Mouse (Mus musculus) adrenal gland (tissue): ENCODE measurements around the gene Nfkb1.

Experiments used
- intact Hi-C: fragments of 180-260 bp; cut with DNase I; formaldehyde crosslinking; loops from one replicate; pipeline ENCODE4 v1.15.1; 2025

Nfkb1 gene

GRCm38 (mm10) chr3:135674716-135675392, 16.5 kb downstream of the Nfkb1 start:
- intact Hi-C loops = no loop called here

GRCm38 (mm10) chr3:135673695-135674094, 17.7 kb downstream of the Nfkb1 start:
- intact Hi-C loops = no loop called here

GRCm38 (mm10) chr3:135673041-135673440, 18.3 kb downstream of the Nfkb1 start:
- intact Hi-C loops = no loop called here

DNA sequence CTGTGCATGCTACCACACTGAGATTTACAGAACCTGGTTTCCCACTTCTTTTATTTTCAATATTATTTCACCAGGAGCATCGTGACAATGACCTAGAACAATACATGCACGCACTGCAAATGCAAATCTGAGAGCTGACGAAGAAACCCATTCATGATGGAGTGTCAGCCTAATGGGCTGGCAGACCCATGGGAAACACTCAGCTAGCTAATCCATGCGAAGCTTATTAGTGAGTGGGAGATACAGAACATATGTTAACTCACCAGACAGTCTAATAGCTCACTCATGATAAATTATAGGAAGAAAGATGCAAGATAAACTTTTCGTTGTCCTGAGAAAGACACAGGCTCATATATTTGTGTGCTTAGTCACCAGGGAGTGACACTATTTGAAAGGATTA, 19.2 kb downstream of the Nfkb1 start:
- intact Hi-C loops = no loop called here

GRCm38 (mm10) chr3:135670869-135671268, 20.5 kb downstream of the Nfkb1 start:
- intact Hi-C loops = no loop called here

DNA sequence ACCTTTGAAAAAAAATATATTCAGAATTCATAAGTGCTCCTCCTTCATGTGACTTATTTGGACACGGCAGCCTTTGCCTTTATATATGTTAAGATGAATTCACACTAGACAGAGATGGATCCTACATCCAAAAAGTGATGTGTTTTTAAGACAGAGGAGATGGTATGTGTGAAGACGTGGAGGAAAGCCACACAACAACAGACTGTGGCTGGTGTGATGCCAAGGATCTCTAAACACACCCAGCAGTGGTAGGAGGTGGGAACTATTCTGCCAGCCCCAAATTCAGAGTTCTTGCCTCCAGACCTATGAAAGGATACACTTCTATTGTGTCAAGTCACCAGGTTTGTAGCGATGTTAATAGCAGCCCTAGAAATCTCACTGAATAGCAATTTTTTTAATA, 24.3 kb downstream of the Nfkb1 start:
- intact Hi-C loops = no loop called here

DNA sequence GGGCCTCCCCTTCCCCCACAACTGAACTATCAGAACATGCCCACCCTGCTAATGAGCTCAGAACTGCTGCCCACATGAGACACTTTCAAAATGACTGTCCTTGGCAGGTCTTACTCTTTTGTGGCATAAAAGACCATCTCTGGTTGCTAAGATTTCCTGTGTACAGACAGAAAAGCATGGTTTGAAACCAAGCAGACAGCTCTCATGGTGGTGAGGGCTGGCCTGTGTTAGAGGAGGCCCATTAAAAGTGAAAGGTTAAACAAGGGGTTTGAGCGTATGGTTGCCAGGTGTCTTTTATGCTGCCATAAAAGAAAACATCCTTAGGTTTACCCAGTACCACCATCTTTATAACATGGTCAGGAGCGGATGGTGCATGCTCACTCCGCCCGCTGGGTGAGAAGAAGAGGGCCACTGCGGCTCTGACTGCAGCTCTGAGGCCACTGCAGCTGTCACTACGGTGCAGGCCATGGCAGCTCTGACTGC, 25.5 kb downstream of the Nfkb1 start:
- intact Hi-C loops = no loop called here

- intact Hi-C loops = no loop called here
Measured at GRCm38 (mm10) chr3:135662139-135662864, 29.0 kb downstream of the Nfkb1 start.

- intact Hi-C loops = no loop called here
Measured at GRCm38 (mm10) chr3:135661707-135662106, 29.6 kb downstream of the Nfkb1 start.

GRCm38 (mm10) chr3:135658540-135659097, 32.7 kb downstream of the Nfkb1 start:
- intact Hi-C loops = no loop called here

GRCm38 (mm10) chr3:135656156-135656555, 35.2 kb downstream of the Nfkb1 start:
- intact Hi-C loops = no loop called here

DNA sequence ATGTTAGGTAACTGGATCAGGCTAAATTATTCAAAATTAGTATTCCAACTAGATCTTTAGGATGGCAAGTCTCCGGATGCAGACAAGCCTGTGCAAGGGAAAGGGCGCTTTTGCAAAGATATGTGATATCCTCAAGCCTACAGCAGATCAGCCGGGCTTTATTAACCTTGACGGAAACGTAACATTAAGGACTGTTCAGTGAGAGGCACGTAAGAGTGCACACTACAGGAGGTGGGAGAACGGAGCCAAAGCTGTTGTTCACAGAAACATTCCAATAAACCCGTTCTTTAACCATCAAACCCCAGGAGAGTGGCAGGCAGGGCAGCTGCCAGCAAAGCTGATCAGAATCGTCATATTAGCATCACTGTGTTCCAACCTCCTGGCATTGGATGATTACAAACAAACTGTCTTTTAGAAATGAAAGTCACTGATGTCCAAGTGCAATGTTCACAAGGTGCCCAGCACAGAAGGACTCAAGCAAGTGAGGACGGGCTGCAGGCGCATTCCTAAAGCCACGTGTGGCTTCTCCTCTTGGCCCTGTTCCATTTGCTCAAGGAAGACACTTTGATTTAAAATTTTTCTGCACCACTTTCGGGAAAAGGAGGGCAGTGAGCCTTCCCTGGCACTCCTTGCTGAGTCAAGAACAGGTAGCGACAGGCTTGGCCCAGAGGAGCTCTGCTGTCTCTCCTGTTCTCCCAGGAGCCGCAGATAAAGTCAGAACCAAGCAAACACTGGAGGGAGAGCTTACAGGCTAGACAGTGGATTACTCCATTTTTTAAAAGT, 40.4 kb downstream of the Nfkb1 start:
- intact Hi-C loops = no loop called here

DNA sequence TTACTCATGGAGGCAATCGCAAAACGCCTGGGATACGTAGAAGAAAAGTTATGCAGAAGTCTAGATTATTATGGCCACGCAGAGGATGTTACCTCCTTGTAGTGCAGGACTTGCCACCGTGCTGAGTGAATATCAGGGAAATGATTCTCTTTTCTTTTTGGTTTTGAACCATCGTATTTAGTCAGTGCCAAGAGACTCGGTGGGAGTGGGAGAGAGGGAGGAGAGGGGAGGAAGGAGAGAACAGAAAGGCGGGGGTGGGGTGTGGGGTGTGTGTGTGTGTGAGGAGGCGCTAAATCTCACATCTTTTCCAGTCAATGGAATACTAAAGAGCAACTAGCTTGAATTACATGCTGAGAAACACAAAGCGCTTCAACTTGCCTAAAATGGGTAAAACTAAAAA, 41.5 kb downstream of the Nfkb1 start:
- intact Hi-C loops = no loop called here

DNA sequence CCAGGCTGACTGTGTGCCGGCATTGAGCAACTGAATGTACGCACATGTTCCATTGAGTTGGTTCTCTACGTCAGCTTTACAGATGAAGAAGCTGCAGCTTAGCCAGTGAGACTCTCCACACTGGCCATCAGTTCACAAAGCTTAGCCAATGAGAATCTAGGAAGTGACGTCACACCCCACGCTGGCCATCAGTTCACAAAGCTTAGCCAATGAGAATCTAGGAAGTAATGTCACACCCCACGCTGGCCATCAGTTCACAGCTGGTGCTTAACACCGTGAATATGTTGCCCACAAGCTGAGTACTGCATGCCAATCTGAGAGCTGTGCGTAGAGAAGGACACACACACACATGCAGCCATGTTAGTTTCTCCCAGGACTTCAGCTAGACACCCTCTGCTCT, 42.8 kb downstream of the Nfkb1 start:
- intact Hi-C loops = no loop called here

GRCm38 (mm10) chr3:135646622-135647021, 44.7 kb downstream of the Nfkb1 start:
- intact Hi-C loops = no loop called here

DNA sequence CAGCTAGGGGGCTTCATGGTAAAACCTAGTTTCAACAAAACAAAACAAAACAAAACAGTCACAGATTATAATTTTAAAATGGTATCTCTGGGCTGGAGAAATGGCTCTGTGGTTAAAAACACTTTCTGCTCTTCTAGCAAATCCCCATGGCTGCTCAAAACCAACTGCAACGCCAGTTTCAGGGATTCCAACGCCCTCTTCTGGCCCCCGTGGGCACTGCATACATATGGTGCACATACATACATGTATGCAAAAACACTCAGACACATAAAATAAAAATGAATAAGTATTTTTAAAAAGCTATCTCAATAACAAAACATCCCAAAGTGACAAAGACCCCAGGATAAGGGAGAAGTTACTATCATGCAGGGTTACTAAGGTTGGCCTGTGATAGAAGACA, 46.4 kb downstream of the Nfkb1 start:
- intact Hi-C loops = no loop called here

DNA sequence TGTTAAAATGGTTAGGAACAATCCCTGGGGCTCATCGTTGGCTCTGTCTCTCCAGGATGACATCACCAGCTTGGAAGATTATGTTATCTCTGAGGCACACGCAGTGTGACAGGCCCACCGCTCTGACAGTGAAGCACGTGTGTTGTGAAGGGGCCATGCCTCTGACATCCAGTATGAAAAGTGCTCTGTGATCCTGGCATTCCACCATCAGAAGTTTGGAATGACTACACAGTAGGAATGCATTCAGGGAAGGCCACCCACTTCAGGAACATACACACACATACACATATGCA, 49.8 kb downstream of the Nfkb1 start:
- intact Hi-C loops = no loop called here

- intact Hi-C loops = no loop called here
Measured at GRCm38 (mm10) chr3:135640856-135641622, 50.3 kb downstream of the Nfkb1 start.

- intact Hi-C loops = no loop called here
Measured at GRCm38 (mm10) chr3:135640203-135640602, 51.1 kb downstream of the Nfkb1 start.

- intact Hi-C loops = no loop called here
Measured at GRCm38 (mm10) chr3:135637592-135637991, 53.8 kb downstream of the Nfkb1 start.

DNA sequence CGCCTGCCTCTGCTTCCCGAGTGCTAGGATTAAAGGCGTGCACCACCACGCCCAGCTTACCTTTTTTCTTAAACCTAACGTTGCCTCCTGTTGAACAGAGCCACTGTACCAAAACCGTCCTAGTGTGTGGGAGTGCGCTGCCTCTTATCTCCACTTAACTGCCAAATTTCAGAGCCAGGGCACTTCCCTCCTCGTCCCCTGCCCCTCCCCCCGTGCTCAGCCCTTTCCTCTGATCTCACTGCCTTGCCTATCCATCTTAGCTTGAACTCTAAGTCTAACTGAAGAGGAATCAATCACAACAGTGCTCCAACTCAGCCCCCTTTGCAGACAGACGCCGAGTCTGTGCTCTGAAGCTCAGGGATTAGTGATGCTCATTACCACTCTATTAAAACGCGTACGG, 54.9 kb downstream of the Nfkb1 start:
- intact Hi-C loops = no loop called here
